In genomic region chr17:23738836-23739201, GRCm38 (mm10) we compare ENCODE assay signal across 8 mouse cellular contexts. TPM values are rescaled to one million over a fixed set of nuclear protein-coding genes. Genes with fewer than 3 reads are reported as not detected.
DNase-seq lines count a peak whose midpoint lies in the region; ATAC-seq and TF ChIP-seq lines count a peak whose summit lies in the region.

No protein-coding gene starts in this region.

- H3ac ChIP-seq in myocyte (ENCODE audit: control insufficient read depth, insufficient read length) = no peak overlapping the region

- peak overlapping the region; percentile 23; the same call in 1 of the 2 replicates for H3K27ac ChIP-seq in kidney, embryonic 15.5 days
- peak overlapping the region; percentile 87; the same call in 1 of the 2 replicates for H3K27ac ChIP-seq in forebrain, embryonic 10.5 days
- H3K27ac ChIP-seq in intestine, postnatal 0 days (ENCODE audit: low read depth, low read length) = no peak overlapping the region

- no peak for TF ChIP-seq CTCF in intestine, postnatal 0 days (IDR thresholded peaks at IDR 0.05; ENCODE audit: low read depth)

- peaks cover 49% of the 10 kb centered on the region for H3K27me3 ChIP-seq in kidney, embryonic 15.5 days
- peaks cover 78% of the 10 kb centered on the region for H3K27me3 ChIP-seq in forebrain, embryonic 10.5 days (ENCODE audit: poor library complexity, severe bottlenecking)
- H3K27me3 ChIP-seq in intestine, postnatal 0 days (replicated peaks; ENCODE audit: control insufficient read depth, insufficient read depth, low read length) = peaks cover 25% of the 10 kb centered on the region
- peaks cover 21% of the 10 kb centered on the region for H3K27me3 ChIP-seq in myocyte (ENCODE audit: control insufficient read depth, insufficient read depth, insufficient read length)

- DNase-seq in kidney, postnatal 14 days = no peak
- no peak for DNase-seq in forebrain, embryonic 10.5 days (ENCODE audit: extremely low spot score, low spot score)
- no peak for DNase-seq in cerebellum, adult 8-10 months
- no peak for DNase-seq in kidney, postnatal 25 days

- TF ChIP-seq POLR2A in myocyte (IDR thresholded peaks at IDR 0.05; ENCODE audit: insufficient read length, low read depth) = no peak

- H3K36me3 ChIP-seq in kidney, embryonic 15.5 days = peaks cover 33% of the 10 kb centered on the region
- peaks cover 43% of the 10 kb centered on the region for H3K36me3 ChIP-seq in forebrain, embryonic 10.5 days (replicated peaks)
- H3K36me3 ChIP-seq in intestine, postnatal 0 days (ENCODE audit: control insufficient read depth, insufficient read depth) = peaks cover 25% of the 10 kb centered on the region
- H3K36me3 ChIP-seq in myocyte (ENCODE audit: control insufficient read depth, insufficient read depth) = no peaks in the 10 kb centered on the region

- no peaks in the 10 kb centered on the region for H3K79me2 ChIP-seq in myocyte (ENCODE audit: control insufficient read depth, insufficient read depth)

- peaks cover 50% of the 10 kb centered on the region for H3K4me1 ChIP-seq in kidney, embryonic 15.5 days
- peaks cover 45% of the 10 kb centered on the region for H3K4me1 ChIP-seq in forebrain, embryonic 10.5 days
- H3K4me1 ChIP-seq in intestine, postnatal 0 days (replicated peaks; ENCODE audit: control insufficient read depth, insufficient read depth, low read length) = peaks cover 4% of the 10 kb centered on the region; the same call in 1 of the 2 replicates

- peak overlapping the region; percentile 97 for H3K4me2 ChIP-seq in kidney, embryonic 15.5 days
- peak overlapping the region; percentile 96 for H3K4me2 ChIP-seq in intestine, postnatal 0 days (replicated peaks; ENCODE audit: low read depth)
- H3K4me2 ChIP-seq in myocyte (ENCODE audit: low read depth) = peak overlapping the region; percentile 94

- WGBS in kidney, embryonic 15.5 days = 50% methylated on average over 2 of the region's 2 CpGs
- WGBS in forebrain, embryonic 10.5 days = 27% methylated on average over 2 of the region's 2 CpGs
- 80% methylated on average over 2 of the region's 2 CpGs for WGBS in intestine, postnatal 0 days

- 0 out of 2 replicates have a peak overlapping the region, but pooled peaks have one; percentile 58 for H3K9ac ChIP-seq in kidney, embryonic 15.5 days
- no peak overlapping the region for H3K9ac ChIP-seq in intestine, postnatal 0 days (ENCODE audit: low read depth, low read length)

- no peak for ATAC-seq in kidney, embryonic 15.5 days (replicated peaks; ENCODE audit: low FRiP score)
- no peak for ATAC-seq in intestine, postnatal 0 days
- ATAC-seq in CD4-positive, CD25-positive, alpha-beta regulatory T cell, adult 4 months = no peak

- H3K9me3 ChIP-seq in kidney, embryonic 15.5 days (replicated peaks) = no peaks in the 10 kb centered on the region
- H3K9me3 ChIP-seq in forebrain, embryonic 10.5 days = 0 out of 2 replicates have a peak, but pooled peaks cover 7% of the 10 kb centered on the region
- H3K9me3 ChIP-seq in intestine, postnatal 0 days (ENCODE audit: control insufficient read depth) = no peaks in the 10 kb centered on the region

- peak overlapping the region; percentile 63 for H3K4me3 ChIP-seq in kidney, embryonic 15.5 days (replicated peaks)
- peak overlapping the region; percentile 79 for H3K4me3 ChIP-seq in forebrain, embryonic 10.5 days
- peak overlapping the region; percentile 59 for H3K4me3 ChIP-seq in intestine, postnatal 0 days (ENCODE audit: low read depth, low read length)
- H3K4me3 ChIP-seq in myocyte = peak overlapping the region; percentile 35

TF ChIP-seq in myocyte, 11 proteins besides CTCF, POLR2A, EP300 and RAD21:
- TF ChIP-seq MAX (IDR thresholded peaks at IDR 0.05; ENCODE audit: low read depth) (no peak), TCF3 (IDR thresholded peaks at IDR 0.05; ENCODE audit: insufficient read length, low read depth) (no peak), E2F4 (IDR thresholded peaks at IDR 0.05; ENCODE audit: insufficient read depth) (no peak), POLR2AphosphoS2 (IDR thresholded peaks at IDR 0.05; ENCODE audit: insufficient read length, low read depth) (no peak)
TF ChIP-seq in myocyte: peak in this region for 0.

RNA-seq across cellular contexts. Expression of gene Paqr4, which starts 1.8 kb away (rescaled TPM):
- 19.8 and 23.8 TPM in 2 replicates for polyA plus RNA-seq in kidney, embryonic 15.5 days (2015; fragmentation: Nextera tagmentation; extraction: Ambion mirVana)
- 21.5 and 23.9 TPM in 2 replicates for polyA plus RNA-seq in forebrain, embryonic 10.5 days (2016; fragmentation: Nextera tagmentation; extraction: Ambion mirVana)
- 15.0 and 15.9 TPM in 2 replicates for polyA plus RNA-seq in intestine, postnatal 0 days (2015; fragmentation: Nextera tagmentation; extraction: Ambion mirVana)
- polyA plus RNA-seq in myocyte (2012; fragmentation: generic; extraction: Trizol) = 15.4 TPM
- polyA plus RNA-seq in CD4-positive, CD25-positive, alpha-beta regulatory T cell, adult 4 months (2017; shearing (Covaris generic)) = 1 to 10 TPM; 2.0 to 2.5 TPM

RNA-seq across cellular contexts. Expression of gene Kremen2, which starts 6.8 kb away (rescaled TPM):
- 1.9 and 2.2 TPM in 2 replicates for polyA plus RNA-seq in kidney, embryonic 15.5 days (2015; fragmentation: Nextera tagmentation; extraction: Ambion mirVana)
- polyA plus RNA-seq in forebrain, embryonic 10.5 days (2016; fragmentation: Nextera tagmentation; extraction: Ambion mirVana) = 1.5 and 2.9 TPM in 2 replicates
- 2.7 and 2.8 TPM in 2 replicates for polyA plus RNA-seq in intestine, postnatal 0 days (2015; fragmentation: Nextera tagmentation; extraction: Ambion mirVana)
- polyA plus RNA-seq in myocyte (2012; fragmentation: generic; extraction: Trizol) = 0.88 TPM
- 1 to 10 TPM; 1.8 to 2.4 TPM for polyA plus RNA-seq in CD4-positive, CD25-positive, alpha-beta regulatory T cell, adult 4 months (2017; shearing (Covaris generic))

RNA-seq across cellular contexts. Expression of gene Pkmyt1, which starts 12.7 kb away (rescaled TPM):
- polyA plus RNA-seq in kidney, embryonic 15.5 days (2015; fragmentation: Nextera tagmentation; extraction: Ambion mirVana) = 48.4 and 56.3 TPM in 2 replicates
- polyA plus RNA-seq in forebrain, embryonic 10.5 days (2016; fragmentation: Nextera tagmentation; extraction: Ambion mirVana) = 63.3 and 64.5 TPM in 2 replicates
- 12.4 and 12.6 TPM in 2 replicates for polyA plus RNA-seq in intestine, postnatal 0 days (2015; fragmentation: Nextera tagmentation; extraction: Ambion mirVana)
- polyA plus RNA-seq in myocyte (2012; fragmentation: generic; extraction: Trizol) = 11.5 TPM
- 10 to 100 TPM; 10.5 to 13.7 TPM for polyA plus RNA-seq in CD4-positive, CD25-positive, alpha-beta regulatory T cell, adult 4 months (2017; shearing (Covaris generic))

RNA-seq across cellular contexts. Expression of gene 1520401A03Rik, which starts 16.2 kb away (rescaled TPM):
- 0.14 and 0.88 TPM in 2 replicates for polyA plus RNA-seq in kidney, embryonic 15.5 days (2015; fragmentation: Nextera tagmentation; extraction: Ambion mirVana)
- 0.06 TPM in 1 of 2 replicates, not detected in the other for polyA plus RNA-seq in forebrain, embryonic 10.5 days (2016; fragmentation: Nextera tagmentation; extraction: Ambion mirVana)
- 0.05 TPM in 1 of 2 replicates, not detected in the other for polyA plus RNA-seq in intestine, postnatal 0 days (2015; fragmentation: Nextera tagmentation; extraction: Ambion mirVana)
- polyA plus RNA-seq in myocyte (2012; fragmentation: generic; extraction: Trizol) = 0.40 TPM
- under 1 TPM; 0.20 to 0.30 TPM for polyA plus RNA-seq in CD4-positive, CD25-positive, alpha-beta regulatory T cell, adult 4 months (2017; shearing (Covaris generic))

RNA-seq across cellular contexts. Expression of gene Flywch1, which starts 32.6 kb away (rescaled TPM):
- 89.5 and 91.0 TPM in 2 replicates for polyA plus RNA-seq in kidney, embryonic 15.5 days (2015; fragmentation: Nextera tagmentation; extraction: Ambion mirVana)
- 190 and 197 TPM in 2 replicates for polyA plus RNA-seq in forebrain, embryonic 10.5 days (2016; fragmentation: Nextera tagmentation; extraction: Ambion mirVana)
- 36.8 and 39.0 TPM in 2 replicates for polyA plus RNA-seq in intestine, postnatal 0 days (2015; fragmentation: Nextera tagmentation; extraction: Ambion mirVana)
- 43.5 TPM for polyA plus RNA-seq in myocyte (2012; fragmentation: generic; extraction: Trizol)
- polyA plus RNA-seq in CD4-positive, CD25-positive, alpha-beta regulatory T cell, adult 4 months (2017; shearing (Covaris generic)) = 10 to 100 TPM; 15.1 to 21.4 TPM
